Mouse (Mus musculus) hindbrain, embryonic 13.5 days (tissue): ENCODE measurements at regions not wholly inside any gene's neighbourhood (a gene's known extent, or its start where the extent isn't known, plus 50 kb on each side); places are given as distances from the start of the nearest gene placed in this dataset.
"Not testable (repeated sequence)": the region's sequence is repeated elsewhere in the genome, so short reads cannot be mapped to it uniquely, and the experiment has no call there.

Experiments
- ATAC-seq: fragments of 200-750 bp; cut with Nextera tagmentation; 2 replicates; pipeline ENCODE4 v1.8.0; 2017; ENCODE audit warnings: moderate TSS enrichment; ENCODE audit not compliant: low FRiP score
- H3K27ac ChIP-seq: fragments of 300-500 bp; sonication (generic); 2 replicates; pipeline ENCODE4 v1.5.1; 2015; ENCODE audit warnings: inconsistent platforms, mild to moderate bottlenecking, moderate library complexity
- H3K27me3 ChIP-seq: fragments of 300-500 bp; sonication (generic); 2 replicates; pipeline ENCODE4 v1.6.1; 2015; ENCODE audit warnings: mild to moderate bottlenecking, inconsistent platforms
- H3K36me3 ChIP-seq: fragments of 300-500 bp; sonication (generic); 2 replicates; pipeline ENCODE4 v1.6.1; 2015; ENCODE audit warnings: mild to moderate bottlenecking, inconsistent platforms
- H3K4me1 ChIP-seq: fragments of 300-500 bp; sonication (generic); replicated peaks from 2 replicates; pipeline ENCODE4 v1.6.1; 2015; ENCODE audit warnings: inconsistent platforms
- H3K4me2 ChIP-seq: fragments of 300-500 bp; sonication (generic); 2 replicates; pipeline ENCODE4 v1.6.1; 2015; ENCODE audit warnings: inconsistent platforms, mild to moderate bottlenecking, moderate library complexity
- H3K4me3 ChIP-seq: fragments of 300-500 bp; sonication (generic); 2 replicates; pipeline ENCODE4 v1.5.1; 2015; ENCODE audit warnings: mild to moderate bottlenecking, inconsistent platforms
- H3K9ac ChIP-seq: fragments of 300-500 bp; sonication (generic); 2 replicates; pipeline ENCODE4 v1.6.1; 2015; ENCODE audit warnings: mild to moderate bottlenecking, inconsistent platforms
- H3K9me3 ChIP-seq: fragments of 300-500 bp; sonication (generic); 2 replicates; pipeline ENCODE4 v1.6.1; 2016; ENCODE audit warnings: inconsistent platforms
- WGBS: fragments of 180-500 bp; shearing (Covaris S2); methylation state at CpG from one replicate; pipeline ENCODE4 v1.1.7; 2015; 5-methylcytosine and 5-hydroxymethylcytosine counted together

GRCm38 (mm10) chr14:59025757-59026156 lies 116.9 kb downstream of the 1700129C05Rik start:
- not testable (repeated sequence) for ATAC-seq, H3K4me1 ChIP-seq, H3K27ac ChIP-seq, H3K4me2 ChIP-seq, H3K27me3 ChIP-seq, H3K36me3 ChIP-seq, H3K4me3 ChIP-seq, H3K9me3 ChIP-seq, H3K9ac ChIP-seq
- WGBS = 77% methylated on average over 9 of the region's 9 CpGs

GRCm38 (mm10) chr14:59009534-59009933 lies 133.2 kb downstream of the 1700129C05Rik start:
- ATAC-seq = no peak
- H3K4me3 ChIP-seq = no peak overlapping the region
- H3K4me2 ChIP-seq = no peak overlapping the region
- WGBS = 89% methylated on average over 3 of the region's 3 CpGs
- H3K36me3 ChIP-seq = no peaks in the 10 kb centered on the region
- H3K27ac ChIP-seq = no peak overlapping the region
- no peaks in the 10 kb centered on the region for H3K27me3 ChIP-seq
- no peak overlapping the region for H3K9ac ChIP-seq
- H3K9me3 ChIP-seq = no peaks in the 10 kb centered on the region
- no peaks in the 10 kb centered on the region for H3K4me1 ChIP-seq

- no peak for ATAC-seq
- H3K4me1 ChIP-seq = no peaks in the 10 kb centered on the region
- no peaks in the 10 kb centered on the region for H3K9me3 ChIP-seq
- H3K27me3 ChIP-seq = no peaks in the 10 kb centered on the region
- 62% methylated on average over 5 of the region's 5 CpGs for WGBS
- no peak overlapping the region for H3K4me2 ChIP-seq
- H3K36me3 ChIP-seq = no peaks in the 10 kb centered on the region
- no peak overlapping the region for H3K27ac ChIP-seq
- H3K4me3 ChIP-seq = no peak overlapping the region
- no peak overlapping the region for H3K9ac ChIP-seq
Measured at GRCm38 (mm10) chr14:58999106-58999778, 143.5 kb downstream of the 1700129C05Rik start.

- no peak overlapping the region for H3K4me2 ChIP-seq
- H3K27me3 ChIP-seq = no peaks in the 10 kb centered on the region
- H3K36me3 ChIP-seq = no peaks in the 10 kb centered on the region
- H3K4me1 ChIP-seq = no peaks in the 10 kb centered on the region
- no peak overlapping the region for H3K27ac ChIP-seq
- no peaks in the 10 kb centered on the region for H3K9me3 ChIP-seq
- 89% methylated on average over 6 of the region's 6 CpGs for WGBS
- no peak for ATAC-seq
- no peak overlapping the region for H3K4me3 ChIP-seq
- H3K9ac ChIP-seq = no peak overlapping the region
Measured at GRCm38 (mm10) chr14:58994994-58995393, 147.7 kb downstream of the 1700129C05Rik start.

- no peak for ATAC-seq
- Histone ChIP-seq H3K9ac (no peak overlapping the region), H3K4me2 (no peak overlapping the region), H3K4me1 (peaks cover 8% of the 10 kb centered on the region), H3K27ac (no peak overlapping the region), H3K36me3 (no peaks in the 10 kb centered on the region), H3K9me3 (no peaks in the 10 kb centered on the region), H3K27me3 (no peaks in the 10 kb centered on the region), H3K4me3 (no peak overlapping the region)
- 81% methylated on average over 5 of the region's 5 CpGs for WGBS
Measured at GRCm38 (mm10) chr14:58989644-58990217, 153.0 kb downstream of the 1700129C05Rik start.

GRCm38 (mm10) chr14:58987688-58988087 lies 155.0 kb downstream of the 1700129C05Rik start:
- no peak overlapping the region for H3K27ac ChIP-seq
- no peak overlapping the region for H3K9ac ChIP-seq
- H3K4me1 ChIP-seq = peaks cover 8% of the 10 kb centered on the region
- no peak overlapping the region for H3K4me3 ChIP-seq
- ATAC-seq = no peak
- no peak overlapping the region for H3K4me2 ChIP-seq
- no peaks in the 10 kb centered on the region for H3K27me3 ChIP-seq
- WGBS = 32% methylated on average over 8 of the region's 8 CpGs
- H3K36me3 ChIP-seq = no peaks in the 10 kb centered on the region
- H3K9me3 ChIP-seq = no peaks in the 10 kb centered on the region

- ATAC-seq = no peak; the same call in 1 of the 2 replicates
- WGBS = 62% methylated on average over 5 of the region's 5 CpGs
- Histone ChIP-seq H3K27ac (no peak overlapping the region), H3K36me3 (no peaks in the 10 kb centered on the region), H3K4me1 (peaks cover 8% of the 10 kb centered on the region), H3K4me3 (no peak overlapping the region), H3K9ac (no peak overlapping the region), H3K27me3 (no peaks in the 10 kb centered on the region), H3K4me2 (no peak overlapping the region), H3K9me3 (no peaks in the 10 kb centered on the region)
Measured at GRCm38 (mm10) chr14:58985838-58986237, 156.9 kb downstream of the 1700129C05Rik start.

GRCm38 (mm10) chr14:58976791-58977190 lies 165.9 kb downstream of the 1700129C05Rik start:
- H3K36me3 ChIP-seq = no peaks in the 10 kb centered on the region
- no peaks in the 10 kb centered on the region for H3K4me1 ChIP-seq
- H3K27ac ChIP-seq = no peak overlapping the region
- H3K27me3 ChIP-seq = no peaks in the 10 kb centered on the region
- no peaks in the 10 kb centered on the region for H3K9me3 ChIP-seq
- no peak overlapping the region for H3K4me2 ChIP-seq
- WGBS = 86% methylated on average over 4 of the region's 4 CpGs
- no peak for ATAC-seq
- no peak overlapping the region for H3K4me3 ChIP-seq
- no peak overlapping the region for H3K9ac ChIP-seq

- no peak for ATAC-seq
- Histone ChIP-seq H3K4me1 (no peaks in the 10 kb centered on the region), H3K27me3 (no peaks in the 10 kb centered on the region), H3K9me3 (no peaks in the 10 kb centered on the region), H3K9ac (no peak overlapping the region), H3K27ac (no peak overlapping the region), H3K4me3 (no peak overlapping the region), H3K36me3 (no peaks in the 10 kb centered on the region), H3K4me2 (no peak overlapping the region)
- 78% methylated on average over 3 of the region's 3 CpGs for WGBS
Measured at GRCm38 (mm10) chr14:58969248-58969647, 173.4 kb downstream of the 1700129C05Rik start.

GRCm38 (mm10) chr14:58967975-58968374 lies 174.7 kb downstream of the 1700129C05Rik start:
- no peak for ATAC-seq
- H3K4me3 ChIP-seq = no peak overlapping the region
- H3K27me3 ChIP-seq = no peaks in the 10 kb centered on the region
- no peaks in the 10 kb centered on the region for H3K36me3 ChIP-seq
- no peak overlapping the region for H3K27ac ChIP-seq
- no peak overlapping the region for H3K4me2 ChIP-seq
- no peaks in the 10 kb centered on the region for H3K9me3 ChIP-seq
- WGBS = 90% methylated on average over 5 of the region's 5 CpGs
- no peak overlapping the region for H3K9ac ChIP-seq
- no peaks in the 10 kb centered on the region for H3K4me1 ChIP-seq

GRCm38 (mm10) chr14:58967163-58967562 lies 175.5 kb downstream of the 1700129C05Rik start:
- H3K27me3 ChIP-seq = no peaks in the 10 kb centered on the region
- no peak overlapping the region for H3K4me3 ChIP-seq
- H3K4me1 ChIP-seq = no peaks in the 10 kb centered on the region
- H3K27ac ChIP-seq = no peak overlapping the region
- H3K4me2 ChIP-seq = no peak overlapping the region
- WGBS = 100% methylated on average over 1 of the region's 1 CpGs
- ATAC-seq = no peak
- no peaks in the 10 kb centered on the region for H3K9me3 ChIP-seq
- no peak overlapping the region for H3K9ac ChIP-seq
- H3K36me3 ChIP-seq = no peaks in the 10 kb centered on the region

- 96% methylated on average over 2 of the region's 2 CpGs for WGBS
- Histone ChIP-seq H3K27ac (no peak overlapping the region), H3K36me3 (no peaks in the 10 kb centered on the region), H3K4me3 (no peak overlapping the region), H3K9me3 (no peaks in the 10 kb centered on the region), H3K4me2 (no peak overlapping the region), H3K4me1 (no peaks in the 10 kb centered on the region), H3K9ac (no peak overlapping the region), H3K27me3 (no peaks in the 10 kb centered on the region)
- no peak for ATAC-seq
Measured at GRCm38 (mm10) chr14:58944958-58945357, 197.7 kb downstream of the 1700129C05Rik start.

- H3K9ac ChIP-seq = no peak overlapping the region
- H3K4me3 ChIP-seq = no peak overlapping the region
- 94% methylated on average over 1 of the region's 1 CpGs for WGBS
- H3K4me2 ChIP-seq = no peak overlapping the region
- H3K9me3 ChIP-seq = no peaks in the 10 kb centered on the region
- no peaks in the 10 kb centered on the region for H3K36me3 ChIP-seq
- ATAC-seq = no peak
- H3K27ac ChIP-seq = no peak overlapping the region
- 0 out of 2 replicates have a peak, but pooled peaks cover 3% of the 10 kb centered on the region for H3K27me3 ChIP-seq
- H3K4me1 ChIP-seq = peaks cover 10% of the 10 kb centered on the region
Measured at GRCm38 (mm10) chr14:58943267-58943765, 199.4 kb downstream of the 1700129C05Rik start.
